Mouse (Mus musculus): ENCODE data around the gene Apoc3.

Apoc3 gene

DNA sequence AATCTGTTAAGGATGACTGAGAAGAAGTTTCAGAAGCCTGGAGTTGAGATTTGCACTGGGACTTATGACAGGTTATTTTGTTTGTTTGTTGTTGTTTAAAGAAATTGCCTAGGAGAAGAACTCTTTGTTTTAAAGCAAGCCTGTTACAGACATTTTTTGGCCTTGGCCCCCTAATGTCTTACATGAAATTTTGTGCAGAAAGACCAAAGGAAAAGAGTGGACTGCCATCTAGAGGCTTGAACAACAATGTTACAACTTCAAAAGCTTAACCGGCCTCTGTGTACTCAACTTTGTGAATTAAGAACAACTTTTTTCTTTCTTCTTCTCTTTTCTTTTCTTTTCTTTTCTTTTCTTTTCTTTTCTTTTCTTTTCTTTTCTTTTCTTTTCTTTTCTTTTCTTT, 43.8 kb downstream of the Apoc3 start:
- DNase-seq = peak; percentile 63

GRCm38 (mm10) chr9:46191234-46191633, 44.2 kb downstream of the Apoc3 start:
- no peak for DNase-seq

GRCm38 (mm10) chr9:46189381-46189780, 46.1 kb downstream of the Apoc3 start:
- no peak for DNase-seq

- no peak for DNase-seq
These were observed 46.5 kb downstream of the Apoc3 start for GRCm38 (mm10) chr9:46188956-46189355.

GRCm38 (mm10) chr9:46188370-46188769, 47.1 kb downstream of the Apoc3 start:
- no peak for DNase-seq

DNA sequence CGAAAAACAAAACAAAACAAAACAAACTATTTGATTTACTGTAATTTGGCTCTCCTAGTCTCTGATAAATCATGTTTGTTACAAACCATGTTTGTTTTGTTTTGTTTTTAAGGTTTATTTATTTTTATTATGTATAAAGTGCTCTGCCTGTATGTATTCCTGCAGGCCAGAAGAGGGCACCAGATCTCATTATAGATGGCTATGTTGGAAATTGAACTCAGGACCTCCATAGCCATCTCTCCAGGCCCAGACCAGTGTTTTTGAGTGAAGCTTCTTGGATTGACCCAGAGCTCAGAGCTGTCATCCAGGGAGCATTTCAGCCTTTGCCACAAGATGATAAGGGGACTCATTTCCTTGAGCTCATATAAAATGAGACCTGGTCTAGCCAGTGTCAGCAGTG, 49.0 kb downstream of the Apoc3 start:
- DNase-seq = no peak

GRCm38 (mm10) chr9:46185191-46185590, 50.2 kb downstream of the Apoc3 start:
- peak; percentile 70 for DNase-seq

- peak; percentile 42 for DNase-seq
These were observed 50.9 kb downstream of the Apoc3 start for GRCm38 (mm10) chr9:46184542-46184941.
